Mouse (Mus musculus): Measurements from ENCODE around the gene Pck1.

Pck1 gene

DNA sequence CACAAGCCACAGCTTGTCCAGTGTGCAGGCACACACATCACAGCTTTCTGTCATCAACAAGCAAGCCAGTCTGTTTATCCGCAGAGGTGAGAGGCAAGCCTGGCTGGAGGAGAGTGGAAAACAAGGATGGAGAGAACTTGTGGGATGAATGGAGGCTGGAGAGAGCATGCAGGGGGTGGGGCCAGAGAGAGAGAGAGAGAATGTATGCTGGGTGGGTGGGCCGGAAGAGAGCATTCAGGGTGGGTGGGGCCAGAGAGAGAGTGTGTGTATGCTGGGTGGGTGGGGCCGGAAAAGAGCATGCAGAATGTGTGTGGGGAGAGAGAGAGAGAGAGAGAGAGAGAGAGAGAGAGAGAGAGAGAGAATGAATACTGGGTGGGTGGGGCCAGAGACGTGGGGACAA, 51.8 kb downstream of the Pck1 start:
- peak; percentile 50 for DNase-seq (ENCODE audit: low read depth)

DNA sequence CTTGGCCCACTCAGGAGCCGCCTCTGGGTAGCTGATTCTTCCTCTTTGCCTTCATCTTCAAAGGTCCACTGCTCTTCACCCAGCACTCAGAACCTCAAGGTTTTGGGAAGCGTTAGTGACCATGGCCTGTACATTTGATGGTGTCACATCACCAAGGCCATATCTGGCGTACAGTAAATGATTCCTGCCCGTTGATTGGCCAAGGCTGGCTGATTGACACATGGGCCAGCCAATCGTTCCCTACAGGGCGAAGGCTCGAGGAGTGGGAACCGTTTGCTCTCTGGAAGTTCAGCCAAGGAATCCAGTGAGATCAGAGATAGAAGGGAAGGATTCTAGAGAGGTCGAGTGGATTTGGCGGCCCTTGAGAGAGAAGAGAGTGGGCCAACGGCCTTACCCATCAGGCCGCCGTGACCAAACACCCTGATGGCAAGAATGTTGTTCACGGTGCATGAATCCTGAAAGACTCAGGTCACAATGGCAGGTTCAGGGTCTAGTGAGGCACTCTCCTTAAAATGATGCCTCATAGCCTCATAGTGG, 52.8 kb downstream of the Pck1 start:
- peak; percentile 37 for DNase-seq (ENCODE audit: low read depth)

DNA sequence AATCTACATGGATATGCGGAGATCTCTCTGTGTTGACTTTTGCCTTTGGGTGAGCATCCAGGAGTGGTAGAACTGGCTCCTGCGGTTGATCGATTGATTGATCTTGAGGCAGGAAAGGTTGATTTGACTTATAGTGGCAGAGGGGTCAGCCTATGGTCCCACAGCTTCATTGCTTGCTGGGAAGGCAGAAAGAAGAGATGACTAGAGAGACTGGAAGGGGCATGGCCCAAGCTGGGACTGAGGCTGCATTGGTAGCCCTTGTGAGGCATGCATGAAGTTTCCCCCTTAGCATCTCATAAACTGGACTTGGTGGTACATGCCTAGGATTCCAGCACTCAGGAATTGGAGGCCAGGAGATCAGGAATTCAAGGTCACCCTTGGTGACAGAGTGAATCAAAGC, 54.2 kb downstream of the Pck1 start:
- DNase-seq (ENCODE audit: low read depth) = no peak

Data from induced T-regulatory cell, adult 2 months (primary cell).